Mouse (Mus musculus) cerebellum, adult 2 months (tissue): ENCODE results near the gene Lrrc15.

ENCODE experiments used
- CTCF ChIP-seq: fragments of 200-500 bp; IDR thresholded peaks from 2 replicates; pipeline ENCODE4 v1.5.1; 2011; ENCODE audit warnings: low read depth, mild to moderate bottlenecking, control low read depth, low read length, moderate library complexity, borderline replicate concordance; ENCODE audit not compliant: insufficient read depth
- POLR2A ChIP-seq: fragments of 200-500 bp; IDR thresholded peaks from 2 replicates; pipeline ENCODE4 v1.6.1; 2011; ENCODE audit warnings: low read length, control low read depth, borderline replicate concordance; ENCODE audit not compliant: insufficient read depth

DNA sequence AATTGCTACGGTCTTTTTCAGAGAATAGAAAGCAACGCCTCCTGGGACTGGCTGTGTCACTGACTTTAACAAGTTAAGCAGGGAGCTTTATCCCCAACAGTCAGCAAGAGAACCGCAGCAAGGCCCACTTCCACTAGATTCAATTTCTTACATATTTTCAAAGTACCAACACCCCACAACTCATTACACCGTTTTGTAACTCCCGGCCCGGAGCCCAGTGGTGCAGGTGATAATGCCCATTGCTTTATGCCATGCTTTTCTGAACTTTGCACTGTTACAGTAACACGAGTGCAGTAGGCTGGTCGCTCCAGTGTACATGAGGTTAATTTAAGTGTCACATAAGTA, 27.1 kb upstream of the Lrrc15 start:
- no peak for TF ChIP-seq CTCF
- no peak for TF ChIP-seq POLR2A
